Mouse (Mus musculus): ENCODE measurements around the gene Lrrc8a. TPM values are rescaled to one million over a fixed set of nuclear protein-coding genes. Genes with fewer than 3 reads are reported as not detected.
A peak's percentile ranks its signal among the peaks of the same experiment; 100 is the strongest.

The Lrrc8a gene
- total RNA-seq, 2 experiments from 2014 or later = 19.6 to 37.9 TPM

DNA sequence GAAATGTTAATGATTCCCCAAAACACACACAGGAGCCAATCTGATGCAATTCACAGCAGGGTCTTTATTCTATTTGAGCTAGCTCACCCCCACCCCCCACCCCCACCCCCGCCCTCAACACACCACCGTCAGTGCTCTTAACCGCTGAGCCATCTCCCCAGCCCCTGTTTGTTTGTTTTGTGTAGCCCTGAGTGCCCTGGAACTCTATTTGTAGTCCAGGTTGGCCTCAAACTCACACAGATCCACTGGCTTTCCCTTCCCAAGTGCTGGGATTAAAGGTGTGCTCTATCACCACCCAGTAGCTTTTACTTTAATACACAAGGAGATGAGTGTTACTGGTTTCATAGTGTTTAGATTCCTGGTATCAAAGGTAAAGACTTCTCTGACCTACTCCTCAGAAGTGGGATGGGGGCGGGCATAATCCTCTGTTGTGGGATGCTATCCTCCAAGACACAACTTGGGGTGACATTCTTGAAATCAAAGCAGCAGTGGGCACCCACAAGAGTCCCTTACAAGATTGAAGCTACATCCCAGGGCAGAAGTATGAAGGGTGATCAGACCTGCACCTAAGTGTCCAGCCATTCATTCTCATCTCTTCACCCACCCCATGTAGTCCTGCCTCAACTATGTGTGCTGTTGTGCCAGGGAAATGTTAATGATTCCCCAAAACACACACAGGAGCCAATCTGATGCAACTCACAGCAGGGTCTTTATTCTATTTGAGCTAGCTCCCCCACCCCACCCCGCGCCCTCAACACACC lies 25.9 kb upstream of the Lrrc8a start:
- TF ChIP-seq CTCF (IDR thresholded peaks at IDR 0.05) = no peak
- intact Hi-C loops (cut with DNase I) = no loop called here
- no peak overlapping the region for H3K27ac ChIP-seq
- DNase-seq = peak; percentile 5
- no peak overlapping the region for H3K4me3 ChIP-seq

DNA sequence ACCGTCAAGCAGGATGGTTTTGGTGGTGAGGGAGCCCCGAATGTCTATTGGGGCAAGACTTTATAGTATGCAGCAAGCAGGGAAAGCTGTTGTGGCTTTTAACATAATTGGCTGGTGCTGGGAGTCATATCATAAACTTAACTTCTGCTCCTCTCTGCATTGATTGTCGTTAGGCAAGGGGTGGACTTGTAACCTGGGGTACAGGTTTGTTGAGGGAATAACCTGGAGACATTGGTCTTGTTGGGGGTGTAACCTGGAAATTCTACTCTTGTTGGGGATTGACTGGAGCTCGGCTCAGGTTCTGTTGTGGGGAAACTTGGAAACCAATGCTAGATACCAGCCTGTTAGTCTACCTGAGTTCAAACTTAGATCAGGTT lies 25.4 kb upstream of the Lrrc8a start:
- no peak overlapping the region for H3K27ac ChIP-seq
- intact Hi-C loops (cut with DNase I) = no loop called here
- H3K4me3 ChIP-seq = no peak overlapping the region
- TF ChIP-seq CTCF (IDR thresholded peaks at IDR 0.05) = no peak
- peak; percentile 10 for DNase-seq

DNA sequence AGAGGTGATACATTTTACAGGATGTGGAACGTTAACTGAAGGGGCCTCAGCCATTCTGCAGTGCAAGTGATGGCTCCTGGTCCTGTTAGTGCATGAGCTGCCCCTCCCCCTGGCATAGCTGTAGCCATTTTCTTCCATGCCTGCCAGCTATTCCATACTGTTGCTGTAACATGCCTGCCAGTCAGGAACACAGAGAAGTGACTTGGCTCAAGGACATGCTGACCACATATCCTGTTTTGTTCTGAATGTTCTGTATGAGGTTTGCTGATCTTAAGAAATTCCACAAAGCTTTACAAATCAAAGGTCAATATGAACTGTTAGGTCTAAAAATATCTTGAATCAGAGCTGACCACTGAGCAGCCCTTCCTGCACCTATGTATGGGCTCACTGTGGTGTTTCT lies 24.6 kb upstream of the Lrrc8a start:
- intact Hi-C loops (cut with DNase I) = no loop called here
- TF ChIP-seq CTCF (IDR thresholded peaks at IDR 0.05) = no peak
- DNase-seq = no peak
- no peak overlapping the region for H3K4me3 ChIP-seq
- H3K27ac ChIP-seq = peak overlapping the region; percentile 12; the same call in 1 of the 2 replicates

DNA sequence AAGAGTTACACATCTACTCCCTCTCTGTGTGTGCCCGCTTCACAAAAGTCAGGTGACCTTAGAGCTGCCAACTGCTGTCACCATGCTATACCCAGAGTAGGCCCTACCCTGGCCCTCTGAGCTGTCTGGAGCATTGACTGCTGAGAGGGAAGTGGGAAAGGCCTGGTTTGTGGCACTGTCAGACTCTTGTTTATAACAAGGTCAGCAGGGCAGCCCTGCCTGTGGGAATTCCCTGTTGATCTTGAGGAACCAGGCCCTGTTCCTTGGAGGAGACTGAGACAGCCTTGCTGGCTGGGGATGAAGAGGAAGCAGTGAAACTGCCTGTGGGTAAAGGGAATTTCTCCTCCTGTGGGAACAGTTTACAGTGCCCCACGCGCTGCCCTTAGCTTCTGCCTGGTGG lies 22.8 kb upstream of the Lrrc8a start:
- DNase-seq = peak; percentile 24
- Histone ChIP-seq H3K4me3 (no peak overlapping the region), H3K27ac (peak overlapping the region; percentile 58)
- TF ChIP-seq CTCF (IDR thresholded peaks at IDR 0.05) = no peak
- intact Hi-C loops (cut with DNase I) = no loop called here

DNA sequence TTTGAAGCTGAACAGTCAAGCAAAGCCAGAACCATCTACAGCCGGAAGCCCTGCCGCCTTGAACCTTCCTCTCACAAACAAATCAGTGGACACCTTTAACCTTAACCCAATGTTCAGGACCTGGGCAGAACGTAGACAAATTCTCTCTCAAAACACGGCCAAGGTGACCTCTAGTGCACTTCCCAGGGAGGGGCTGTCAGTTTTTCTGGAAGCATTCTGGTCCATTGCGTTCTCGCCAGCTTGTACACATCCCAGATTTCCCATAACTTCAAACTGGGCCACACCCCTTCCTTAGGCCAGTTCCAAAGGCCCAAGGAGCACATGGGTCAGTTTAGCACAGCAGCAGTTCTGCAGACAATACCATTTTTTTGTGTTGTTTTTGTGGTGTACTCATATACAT lies 22.0 kb upstream of the Lrrc8a start:
- no peak for TF ChIP-seq CTCF (IDR thresholded peaks at IDR 0.05)
- peak overlapping the region; percentile 58 for H3K27ac ChIP-seq
- H3K4me3 ChIP-seq = no peak overlapping the region
- peak; percentile 31 for DNase-seq
- intact Hi-C loops (cut with DNase I) = no loop called here

DNA sequence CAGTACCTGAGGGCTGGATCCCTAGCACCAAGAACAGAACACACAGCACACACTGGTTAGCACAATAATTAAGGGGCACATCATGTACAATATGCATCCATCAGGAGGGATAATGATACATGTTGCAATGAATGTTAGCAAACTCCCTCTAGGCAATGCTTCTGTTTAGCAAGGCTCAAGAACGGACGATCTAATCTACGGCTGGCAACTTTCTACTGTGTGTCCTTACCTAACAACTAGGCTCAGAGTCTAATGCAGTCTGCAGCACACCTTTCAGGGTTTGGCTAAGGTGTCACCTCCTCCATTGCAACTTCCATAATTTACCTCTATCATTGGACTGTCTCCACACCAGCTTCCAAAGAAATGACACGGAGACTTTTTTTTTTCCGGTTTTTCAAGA lies 21.2 kb upstream of the Lrrc8a start:
- Histone ChIP-seq H3K4me3 (no peak overlapping the region), H3K27ac (no peak overlapping the region)
- intact Hi-C loops (cut with DNase I) = no loop called here
- no peak for DNase-seq
- TF ChIP-seq CTCF (IDR thresholded peaks at IDR 0.05) = no peak

DNA sequence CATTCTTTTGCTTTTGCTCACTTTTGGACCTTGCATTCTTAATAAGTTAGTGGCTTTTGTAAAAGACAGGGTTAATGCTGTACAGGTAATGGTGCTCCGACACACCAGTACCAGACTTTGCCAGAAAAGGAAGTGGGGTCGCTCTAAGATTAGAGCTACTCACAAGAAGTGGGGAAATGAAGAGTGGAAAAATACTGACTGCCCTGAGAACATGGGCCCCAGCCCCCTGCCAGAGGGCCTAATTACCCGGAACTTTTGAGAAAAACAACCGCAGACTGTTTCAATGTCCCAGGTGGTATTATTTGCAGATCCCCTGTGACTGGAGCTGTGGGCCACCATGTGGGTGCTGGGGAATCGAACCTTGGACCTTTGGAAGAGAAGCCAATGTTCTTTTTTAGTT lies 1.9 kb upstream of the Lrrc8a start:
- intact Hi-C loops (cut with DNase I) = no loop called here
- Histone ChIP-seq H3K4me3 (no peak overlapping the region), H3K27ac (no peak overlapping the region)
- DNase-seq = peak; percentile 4
- TF ChIP-seq CTCF (IDR thresholded peaks at IDR 0.05) = no peak

DNA sequence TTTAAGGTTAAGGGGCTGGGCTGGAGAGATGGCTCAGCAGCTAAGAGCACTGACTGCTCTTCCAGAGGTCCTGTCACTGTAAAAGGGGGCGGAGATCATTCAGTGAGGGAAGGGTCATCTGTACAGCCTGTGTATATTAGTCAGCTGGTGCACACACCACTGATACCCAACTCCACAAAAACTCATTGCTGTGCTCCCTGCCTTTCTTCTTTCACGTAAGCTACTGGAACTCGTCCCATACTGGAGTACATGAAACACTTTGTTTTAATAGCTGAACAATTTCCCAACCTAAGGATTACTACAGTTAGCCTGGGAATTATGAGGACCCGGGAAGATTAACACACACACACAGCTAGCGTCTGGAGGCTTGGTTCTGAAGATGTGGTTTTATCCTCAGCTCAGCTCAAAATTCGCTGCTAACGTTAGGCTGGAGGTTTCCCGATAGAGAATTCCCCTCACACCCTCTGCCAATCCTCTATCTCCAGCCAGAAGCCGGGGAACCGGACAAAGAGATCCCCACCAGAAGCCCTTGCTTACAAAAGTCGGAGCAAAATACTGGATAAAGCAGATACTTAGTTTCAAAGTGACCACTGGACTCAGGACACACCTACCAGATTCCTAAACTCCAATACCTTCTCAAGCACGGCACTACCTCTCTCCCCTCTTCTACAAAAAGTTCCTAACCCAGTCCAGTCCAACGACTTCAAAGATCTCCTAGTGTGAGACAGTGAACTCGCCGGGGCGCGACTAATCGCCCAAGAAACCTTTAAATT lies 903 bp upstream of the Lrrc8a start:
- Histone ChIP-seq H3K27ac (peak overlapping the region; percentile 91), H3K4me3 (peak overlapping the region; percentile 96)
- no peak for DNase-seq
- no peak for TF ChIP-seq CTCF (IDR thresholded peaks at IDR 0.05)
- intact Hi-C loops (cut with DNase I) = loop anchor here (1.0 to 2.0 kb wide), 3 partner anchors 30 to 58 kb away; partner anchors contain the start of genes Phyhd1 and Spout1

DNA sequence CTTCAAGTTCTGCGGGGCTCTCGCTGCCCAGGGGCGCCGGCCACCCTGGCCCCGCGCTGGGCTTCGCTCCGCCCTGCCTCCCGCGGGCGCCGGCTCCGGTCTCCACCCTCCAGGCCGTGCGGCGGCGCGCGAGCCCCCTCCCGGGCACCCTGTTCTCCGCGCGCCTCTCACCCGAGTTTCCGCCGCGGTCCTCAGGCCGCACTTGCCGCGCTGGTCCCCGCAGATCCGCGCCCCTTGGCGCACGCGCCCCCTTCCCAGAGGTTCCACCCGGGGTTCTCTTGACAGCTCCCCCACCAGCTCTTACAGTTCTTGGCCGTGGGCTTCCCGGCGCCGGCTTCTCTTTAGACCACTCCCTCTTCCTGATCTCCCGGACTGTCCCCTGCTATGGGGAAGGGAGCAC lies 366 bp downstream of the Lrrc8a start:
- no peak; the same call in 1 of the 2 replicates for TF ChIP-seq CTCF (IDR thresholded peaks at IDR 0.05)
- intact Hi-C loops (cut with DNase I) = loop anchor here (1.0 to 2.0 kb wide), 3 partner anchors 28 to 59 kb away; partner anchors contain the start of genes Phyhd1 and Spout1

DNA sequence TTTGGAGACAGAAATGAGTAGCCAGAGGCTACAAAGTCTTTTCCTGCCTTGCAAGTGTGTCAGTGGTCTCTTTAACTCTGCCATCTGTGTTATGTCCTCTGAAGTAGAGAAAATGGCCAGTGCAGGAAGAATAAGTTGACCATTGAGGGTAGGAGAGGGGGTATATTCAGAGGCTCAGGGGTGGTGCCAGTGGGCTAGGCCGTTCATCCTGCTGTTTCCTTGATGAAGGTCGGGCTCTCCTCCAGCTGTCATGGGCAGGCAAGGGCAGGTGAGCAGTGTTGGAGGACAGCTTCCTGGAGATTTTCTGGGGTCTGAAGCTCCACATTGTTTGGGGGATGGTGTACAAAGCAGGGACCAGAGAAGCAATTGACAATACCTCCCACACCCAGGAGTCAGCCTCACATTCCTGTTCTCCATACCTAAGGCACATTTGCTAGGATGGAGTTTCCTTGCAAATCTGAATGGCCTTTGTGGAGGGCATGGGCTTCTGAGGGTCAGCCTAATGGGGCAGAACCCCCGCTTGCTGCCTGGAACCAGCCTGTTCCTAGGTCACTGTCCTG lies 1.5 kb downstream of the Lrrc8a start:
- H3K4me3 ChIP-seq = peak overlapping the region; percentile 96
- H3K27ac ChIP-seq = peak overlapping the region; percentile 91
- no peak for DNase-seq
- intact Hi-C loops (cut with DNase I) = no loop called here
- TF ChIP-seq CTCF (IDR thresholded peaks at IDR 0.05) = no peak

More for the DNA sequence above, 366 bp downstream of the Lrrc8a start:
- H3K27ac ChIP-seq = peak overlapping the region; percentile 91
- peak overlapping the region; percentile 96 for H3K4me3 ChIP-seq
- no peak for DNase-seq

DNA sequence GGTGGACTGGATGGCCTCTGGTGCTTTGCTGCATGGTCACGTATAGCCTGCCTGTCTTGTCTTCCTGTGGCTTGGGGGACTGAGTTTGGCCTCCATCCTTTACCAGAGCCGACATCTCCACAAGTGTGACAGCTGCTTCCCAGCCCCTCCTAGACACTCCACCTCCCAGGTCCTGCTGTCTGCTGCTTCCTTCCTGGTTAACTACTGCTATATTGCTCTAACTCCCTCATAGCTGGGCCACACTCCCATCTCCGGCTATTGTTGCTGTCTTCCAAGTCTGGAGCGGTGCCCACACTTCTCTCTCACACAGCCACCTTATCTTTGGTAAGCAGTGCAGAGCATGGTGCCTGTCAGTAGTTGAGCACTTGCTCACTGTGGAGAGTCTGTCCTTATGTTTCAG lies 2.3 kb downstream of the Lrrc8a start:
- peak overlapping the region; percentile 96 for H3K4me3 ChIP-seq
- H3K27ac ChIP-seq = peak overlapping the region; percentile 91
- DNase-seq = peak; percentile 42
- TF ChIP-seq CTCF (IDR thresholded peaks at IDR 0.05) = no peak
- intact Hi-C loops (cut with DNase I) = no loop called here

DNA sequence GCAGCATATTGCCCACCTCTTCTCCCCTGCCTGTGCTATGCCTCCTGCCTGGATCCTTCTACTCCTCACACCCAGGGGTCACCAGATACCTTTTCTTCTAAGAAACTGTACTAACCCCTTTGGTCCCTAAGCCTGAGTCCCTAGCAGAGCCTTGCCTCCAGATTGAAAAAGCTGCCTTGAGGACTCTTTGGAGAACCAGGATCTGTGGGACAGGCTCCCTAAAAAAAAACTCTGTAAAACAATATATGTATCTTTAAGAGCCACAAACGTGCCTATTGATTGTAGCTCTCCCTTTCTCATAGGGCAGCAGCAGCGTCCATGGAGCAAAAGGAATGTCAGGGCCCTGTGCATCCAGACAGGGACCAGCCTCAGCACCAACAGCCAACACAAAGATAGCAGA lies 2.8 kb downstream of the Lrrc8a start, which contains the start of gene Gm28035:
Gene Gm28035 (plus strand): TSS at position 301 of the 400 bp plus-strand sequence.
- intact Hi-C loops (cut with DNase I) = no loop called here
- Histone ChIP-seq H3K27ac (peak within 1 kb of the TSS; percentile 91), H3K4me3 (peak within 1 kb of the TSS; percentile 96)
- no peak for TF ChIP-seq CTCF (IDR thresholded peaks at IDR 0.05)
- DNase-seq = no peak

DNA sequence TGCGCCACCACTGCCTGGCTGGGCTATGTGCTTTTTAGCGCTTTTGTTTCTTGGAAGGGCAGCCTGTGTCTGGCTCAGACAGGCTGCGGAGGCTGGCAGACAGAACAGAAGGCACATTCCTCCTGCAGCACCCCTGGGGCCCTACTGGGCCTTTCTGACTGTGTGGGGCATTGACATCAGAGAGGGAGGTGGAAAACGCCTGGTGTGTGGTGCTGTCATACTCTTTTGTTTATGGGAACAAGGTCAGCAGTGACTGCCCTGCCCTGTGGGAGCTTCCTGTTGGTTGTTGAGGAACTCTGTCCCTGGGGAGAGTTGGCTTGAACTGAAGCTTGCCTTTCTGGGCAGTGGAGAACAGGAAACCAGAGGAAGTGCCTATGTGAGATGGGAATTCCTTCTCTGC lies 5.0 kb downstream of the Lrrc8a start:
- peak overlapping the region; percentile 96 for H3K4me3 ChIP-seq
- intact Hi-C loops (cut with DNase I) = no loop called here
- no peak for TF ChIP-seq CTCF (IDR thresholded peaks at IDR 0.05)
- H3K27ac ChIP-seq = peak overlapping the region; percentile 91
- peak; percentile 62 for DNase-seq

All from gastrocnemius, adult 2 months (tissue).